Mouse (Mus musculus) cerebellum, adult 11-12 months (tissue): ENCODE measurements around the gene Exd1.

ENCODE experiments used
- DNase-seq: peaks from one replicate; pipeline ENCODE4 v3.0.0; 2022

Exd1 gene

GRCm38 (mm10) chr2:119547522-119548370, at the start of gene Exd1, which contains the start of gene Chp1:
Gene Exd1, minus strand, starts transcription at chr2:119547627.
Gene Chp1, plus strand, starts transcription at chr2:119547697.
- peak; percentile 98 for DNase-seq

GRCm38 (mm10) chr2:119596781-119597330, 49.4 kb upstream of the Exd1 start:
- DNase-seq = peak; percentile 40

- DNase-seq = no peak
These were observed 47.9 kb upstream of the Exd1 start for GRCm38 (mm10) chr2:119595308-119595707.

- DNase-seq = peak; percentile 95
These were observed 46.9 kb upstream of the Exd1 start for GRCm38 (mm10) chr2:119594113-119594981.

GRCm38 (mm10) chr2:119593765-119594112, 46.3 kb upstream of the Exd1 start:
- no peak for DNase-seq

- no peak for DNase-seq
These were observed 43.8 kb upstream of the Exd1 start for GRCm38 (mm10) chr2:119591247-119591646.

- DNase-seq = no peak
These were observed 40.0 kb upstream of the Exd1 start for GRCm38 (mm10) chr2:119587383-119587782.

GRCm38 (mm10) chr2:119584282-119584681, 36.9 kb upstream of the Exd1 start:
- no peak for DNase-seq

- DNase-seq = no peak
These were observed 36.0 kb upstream of the Exd1 start for GRCm38 (mm10) chr2:119583439-119583838.

- no peak for DNase-seq
These were observed 34.1 kb upstream of the Exd1 start for GRCm38 (mm10) chr2:119581571-119581970.

- DNase-seq = no peak
These were observed 25.0 kb upstream of the Exd1 start for GRCm38 (mm10) chr2:119572471-119572870.

GRCm38 (mm10) chr2:119566182-119566855, 18.9 kb upstream of the Exd1 start:
- DNase-seq = no peak

- no peak for DNase-seq
These were observed 17.9 kb upstream of the Exd1 start for GRCm38 (mm10) chr2:119565284-119565683.

GRCm38 (mm10) chr2:119561794-119562193, 14.4 kb upstream of the Exd1 start:
- DNase-seq = no peak

GRCm38 (mm10) chr2:119558737-119559340, 11.4 kb upstream of the Exd1 start:
- no peak for DNase-seq

- DNase-seq = no peak
These were observed 10.6 kb upstream of the Exd1 start for GRCm38 (mm10) chr2:119558039-119558438.

GRCm38 (mm10) chr2:119549678-119550077, 2.3 kb upstream of the Exd1 start:
- no peak for DNase-seq

- DNase-seq = no peak
These were observed 1.3 kb upstream of the Exd1 start for GRCm38 (mm10) chr2:119548691-119549090.

- no peak for DNase-seq
These were observed 889 bp upstream of the Exd1 start for GRCm38 (mm10) chr2:119548371-119548660.

GRCm38 (mm10) chr2:119546848-119547521, 442 bp downstream of the Exd1 start:
- DNase-seq = peak; percentile 67

GRCm38 (mm10) chr2:119543656-119544055, 3.8 kb downstream of the Exd1 start:
- DNase-seq = no peak

- no peak for DNase-seq
These were observed 5.3 kb downstream of the Exd1 start for GRCm38 (mm10) chr2:119542106-119542505.
